In genomic region chr2:169565751-169566150, GRCm38 (mm10) we compare ENCODE assay signal across 30 mouse cellular contexts. TPM values are rescaled to one million over a fixed set of nuclear protein-coding genes. Genes with fewer than 3 reads are reported as not detected.
"Had no signal": no experiment of that assay in that cellular context is flagged by ENCODE, and none has a peak within 500 bp of the region (broad histone marks: within the 10 kb centered on the region; RNA-seq: fewer than 3 reads in every experiment).

No protein-coding gene starts in this region.

- H3K27ac ChIP-seq: kidney, postnatal 0 days; layer of hippocampus, adult 2 months; limb, embryonic 10.5 days; limb, embryonic 13.5 days; liver, embryonic 12.5 days; liver, embryonic 15.5 days; midbrain, embryonic 12.5 days; midbrain, embryonic 15.5 days; neural tube, embryonic 13.5 days had no signal

- DNase-seq: kidney, adult 9 months; kidney, postnatal 25 days; layer of hippocampus, adult 9-11 months; liver; lung, adult 18-20 months; lung, postnatal 14 days; thymus, adult 18-20 months; thymus, postnatal 36 days had no signal

- H3K27me3 ChIP-seq: limb, embryonic 13.5 days; liver, embryonic 12.5 days; liver, embryonic 15.5 days; midbrain, embryonic 12.5 days; midbrain, embryonic 15.5 days; neural tube, embryonic 13.5 days had no signal

- H3K9me3 ChIP-seq: limb, embryonic 10.5 days; liver, embryonic 15.5 days; midbrain, embryonic 12.5 days; midbrain, embryonic 15.5 days; neural tube, embryonic 13.5 days had no signal

- H3K9ac ChIP-seq: limb, embryonic 13.5 days; liver, embryonic 12.5 days; liver, embryonic 15.5 days; midbrain, embryonic 12.5 days; midbrain, embryonic 15.5 days; neural tube, embryonic 13.5 days had no signal

- H3K4me2 ChIP-seq: limb, embryonic 13.5 days; liver, embryonic 12.5 days; liver, embryonic 15.5 days; midbrain, embryonic 12.5 days; midbrain, embryonic 15.5 days; neural tube, embryonic 13.5 days had no signal

- H3K4me3 ChIP-seq: layer of hippocampus, adult 2 months; limb, embryonic 10.5 days; limb, embryonic 13.5 days; liver, embryonic 12.5 days; liver, embryonic 15.5 days; midbrain, embryonic 12.5 days; midbrain, embryonic 15.5 days; myocyte; neural tube, embryonic 13.5 days had no signal

- H3K4me1 ChIP-seq: liver, embryonic 12.5 days; liver, embryonic 15.5 days; midbrain, embryonic 12.5 days; midbrain, embryonic 15.5 days; neural tube, embryonic 13.5 days had no signal

- ATAC-seq: liver, embryonic 12.5 days; midbrain, embryonic 15.5 days had no signal

- H3K36me3 ChIP-seq: limb, embryonic 10.5 days; limb, embryonic 13.5 days; liver, embryonic 12.5 days; liver, embryonic 15.5 days; midbrain, embryonic 12.5 days; midbrain, embryonic 15.5 days; neural tube, embryonic 13.5 days had no signal

RNA-seq across cellular contexts. Expression of gene Gm11011, which starts 21.8 kb away (rescaled TPM):
- total RNA-seq: layer of hippocampus, adult 2 months; layer of hippocampus, postnatal 25 days; left cerebral cortex, adult 18-20 months; left cerebral cortex, postnatal 25 days; megakaryocyte progenitor cell, adult 5-6 weeks; megakaryocyte-erythroid progenitor cell, adult 5-6 weeks; monocyte, adult 5-6 weeks had no signal
- polyA plus RNA-seq: kidney, postnatal 0 days; large intestine, adult 2 months; limb, embryonic 10.5 days; limb, embryonic 13.5 days; liver, embryonic 12.5 days; liver, embryonic 15.5 days; midbrain, embryonic 12.5 days; midbrain, embryonic 15.5 days; myocyte; neural tube, embryonic 13.5 days; small intestine, adult 2 months; spleen, adult 2 months; stomach, embryonic 16.5 days; testis, adult 2 months; urinary bladder, adult 2 months had no signal
